Mouse (Mus musculus): ENCODE results near the gene Ssrp1. TPM values are rescaled to one million over a fixed set of nuclear protein-coding genes. Genes with fewer than 3 reads are reported as not detected.

Gene Ssrp1
- polyA plus RNA-seq, 1 experiment = 120 TPM

DNA sequence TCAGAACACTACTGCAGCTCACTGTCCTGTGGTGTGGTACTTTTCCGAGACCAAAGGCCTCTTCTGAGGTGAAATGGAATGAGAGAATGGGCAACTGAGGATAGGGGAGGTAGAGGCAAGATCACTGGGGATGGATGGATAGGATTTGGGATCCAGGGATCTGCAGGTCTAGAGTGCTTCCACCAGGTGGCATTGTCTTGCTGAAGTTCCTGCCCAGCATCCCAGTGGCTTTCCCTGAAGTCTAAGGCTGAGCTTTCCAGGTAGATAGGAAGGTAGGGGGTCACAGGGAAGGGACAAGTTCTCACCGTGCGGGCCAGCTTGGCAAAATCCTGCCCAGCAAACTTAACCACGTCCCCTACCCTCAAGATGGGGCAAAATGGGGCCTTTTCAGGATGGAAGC, 15.0 kb upstream of the Ssrp1 start:
- H3K4me3 ChIP-seq (ENCODE audit: control insufficient read depth, low read depth, low read length) = no peak overlapping the region
- H3K27me3 ChIP-seq (ENCODE audit: control insufficient read depth, insufficient read depth, low read length) = no peaks in the 10 kb centered on the region
- no peak overlapping the region for H3K27ac ChIP-seq (ENCODE audit: control insufficient read depth, insufficient read depth, low read depth, low read length)
- no peaks in the 10 kb centered on the region for H3K36me3 ChIP-seq (ENCODE audit: control insufficient read depth, insufficient read depth, low read length)
- no peaks in the 10 kb centered on the region for H3K4me1 ChIP-seq (ENCODE audit: control insufficient read depth, insufficient read depth, low read length)
- TF ChIP-seq POLR2A (IDR thresholded peaks at IDR 0.05; ENCODE audit: control insufficient read depth, low read depth, low read length) = no peak
- TF ChIP-seq CTCF (IDR thresholded peaks at IDR 0.05; ENCODE audit: control insufficient read depth, insufficient read depth, insufficient replicate concordance, low read depth, low read length) = peak; percentile 39; the same call in 1 of the 2 replicates

GRCm38 (mm10) chr2:85026178-85026577, 10.9 kb upstream of the Ssrp1 start:
- H3K4me1 ChIP-seq (ENCODE audit: control insufficient read depth, insufficient read depth, low read length) = no peaks in the 10 kb centered on the region
- H3K36me3 ChIP-seq (ENCODE audit: control insufficient read depth, insufficient read depth, low read length) = no peaks in the 10 kb centered on the region
- no peak overlapping the region for H3K27ac ChIP-seq (ENCODE audit: control insufficient read depth, insufficient read depth, low read depth, low read length)
- no peak overlapping the region for H3K4me3 ChIP-seq (ENCODE audit: control insufficient read depth, low read depth, low read length)
- no peaks in the 10 kb centered on the region for H3K27me3 ChIP-seq (ENCODE audit: control insufficient read depth, insufficient read depth, low read length)
- TF ChIP-seq CTCF (IDR thresholded peaks at IDR 0.05; ENCODE audit: control insufficient read depth, insufficient read depth, insufficient replicate concordance, low read depth, low read length) = no peak
- TF ChIP-seq POLR2A (IDR thresholded peaks at IDR 0.05; ENCODE audit: control insufficient read depth, low read depth, low read length) = no peak

GRCm38 (mm10) chr2:85027281-85027680, 9.8 kb upstream of the Ssrp1 start:
- TF ChIP-seq CTCF (IDR thresholded peaks at IDR 0.05; ENCODE audit: control insufficient read depth, insufficient read depth, insufficient replicate concordance, low read depth, low read length) (no peak), POLR2A (IDR thresholded peaks at IDR 0.05; ENCODE audit: control insufficient read depth, low read depth, low read length) (no peak)
- Histone ChIP-seq H3K27ac (ENCODE audit: control insufficient read depth, insufficient read depth, low read depth, low read length) (no peak overlapping the region), H3K27me3 (ENCODE audit: control insufficient read depth, insufficient read depth, low read length) (no peaks in the 10 kb centered on the region), H3K4me1 (ENCODE audit: control insufficient read depth, insufficient read depth, low read length) (no peaks in the 10 kb centered on the region), H3K36me3 (ENCODE audit: control insufficient read depth, insufficient read depth, low read length) (no peaks in the 10 kb centered on the region), H3K4me3 (ENCODE audit: control insufficient read depth, low read depth, low read length) (no peak overlapping the region)

GRCm38 (mm10) chr2:85029897-85030296, 7.1 kb upstream of the Ssrp1 start:
- no peaks in the 10 kb centered on the region for H3K36me3 ChIP-seq (ENCODE audit: control insufficient read depth, insufficient read depth, low read length)
- H3K27me3 ChIP-seq (ENCODE audit: control insufficient read depth, insufficient read depth, low read length) = no peaks in the 10 kb centered on the region
- no peak overlapping the region for H3K4me3 ChIP-seq (ENCODE audit: control insufficient read depth, low read depth, low read length)
- no peak for TF ChIP-seq POLR2A (IDR thresholded peaks at IDR 0.05; ENCODE audit: control insufficient read depth, low read depth, low read length)
- no peak for TF ChIP-seq CTCF (IDR thresholded peaks at IDR 0.05; ENCODE audit: control insufficient read depth, insufficient read depth, insufficient replicate concordance, low read depth, low read length)
- no peak overlapping the region for H3K27ac ChIP-seq (ENCODE audit: control insufficient read depth, insufficient read depth, low read depth, low read length)
- H3K4me1 ChIP-seq (ENCODE audit: control insufficient read depth, insufficient read depth, low read length) = no peaks in the 10 kb centered on the region

DNA sequence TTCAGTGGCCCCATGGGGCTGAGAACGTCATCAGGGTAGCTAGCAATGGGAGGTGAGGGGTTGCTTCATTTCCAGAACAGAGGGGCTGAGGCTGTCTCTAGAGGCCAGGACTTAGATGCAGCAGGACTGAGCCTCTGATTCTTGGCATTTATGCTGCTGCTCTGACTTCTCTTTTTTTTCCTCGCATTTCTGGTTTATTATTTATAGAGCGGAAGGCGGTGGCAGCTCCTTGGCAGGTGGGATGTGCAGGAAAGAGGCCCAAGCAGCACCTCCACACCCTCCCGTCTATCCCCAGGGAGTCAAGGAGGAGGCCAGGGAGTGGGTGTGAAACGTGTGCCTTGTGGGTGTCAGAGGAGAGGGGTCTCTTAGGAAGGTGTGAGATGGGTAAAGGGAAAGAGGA, 6.0 kb upstream of the Ssrp1 start:
- Histone ChIP-seq H3K36me3 (ENCODE audit: control insufficient read depth, insufficient read depth, low read length) (no peaks in the 10 kb centered on the region), H3K4me1 (ENCODE audit: control insufficient read depth, insufficient read depth, low read length) (no peaks in the 10 kb centered on the region), H3K27me3 (ENCODE audit: control insufficient read depth, insufficient read depth, low read length) (no peaks in the 10 kb centered on the region), H3K27ac (ENCODE audit: control insufficient read depth, insufficient read depth, low read depth, low read length) (no peak overlapping the region), H3K4me3 (ENCODE audit: control insufficient read depth, low read depth, low read length) (no peak overlapping the region)
- TF ChIP-seq POLR2A (IDR thresholded peaks at IDR 0.05; ENCODE audit: control insufficient read depth, low read depth, low read length) (no peak), CTCF (IDR thresholded peaks at IDR 0.05; ENCODE audit: control insufficient read depth, insufficient read depth, insufficient replicate concordance, low read depth, low read length) (no peak)

GRCm38 (mm10) chr2:85033121-85033520, 3.9 kb upstream of the Ssrp1 start:
- Histone ChIP-seq H3K27ac (ENCODE audit: control insufficient read depth, insufficient read depth, low read depth, low read length) (no peak overlapping the region), H3K4me1 (ENCODE audit: control insufficient read depth, insufficient read depth, low read length) (peaks cover 3% of the 10 kb centered on the region; the same call in 1 of the 2 replicates), H3K27me3 (ENCODE audit: control insufficient read depth, insufficient read depth, low read length) (no peaks in the 10 kb centered on the region), H3K4me3 (ENCODE audit: control insufficient read depth, low read depth, low read length) (peak overlapping the region; percentile 80), H3K36me3 (ENCODE audit: control insufficient read depth, insufficient read depth, low read length) (no peaks in the 10 kb centered on the region)
- TF ChIP-seq CTCF (IDR thresholded peaks at IDR 0.05; ENCODE audit: control insufficient read depth, insufficient read depth, insufficient replicate concordance, low read depth, low read length) = no peak
- no peak for TF ChIP-seq POLR2A (IDR thresholded peaks at IDR 0.05; ENCODE audit: control insufficient read depth, low read depth, low read length)

GRCm38 (mm10) chr2:85034169-85034568, 2.9 kb upstream of the Ssrp1 start:
- H3K36me3 ChIP-seq (ENCODE audit: control insufficient read depth, insufficient read depth, low read length) = no peaks in the 10 kb centered on the region
- H3K27me3 ChIP-seq (ENCODE audit: control insufficient read depth, insufficient read depth, low read length) = no peaks in the 10 kb centered on the region
- TF ChIP-seq CTCF (IDR thresholded peaks at IDR 0.05; ENCODE audit: control insufficient read depth, insufficient read depth, insufficient replicate concordance, low read depth, low read length) (no peak), POLR2A (IDR thresholded peaks at IDR 0.05; ENCODE audit: control insufficient read depth, low read depth, low read length) (no peak)
- peaks cover 3% of the 10 kb centered on the region for H3K4me1 ChIP-seq (ENCODE audit: control insufficient read depth, insufficient read depth, low read length)
- peak overlapping the region; percentile 80 for H3K4me3 ChIP-seq (ENCODE audit: control insufficient read depth, low read depth, low read length)
- H3K27ac ChIP-seq (ENCODE audit: control insufficient read depth, insufficient read depth, low read depth, low read length) = no peak overlapping the region; the same call in 1 of the 2 replicates
